Mouse (Mus musculus): ENCODE measurements around the gene Fntb. TPM values are rescaled to one million over a fixed set of nuclear protein-coding genes. Genes with fewer than 3 reads are reported as not detected.

Fntb gene
- polyA plus RNA-seq, 1 experiment from 2014 or later: 48.2 TPM

GRCm38 (mm10) chr12:76947487-76947886, 182.1 kb downstream of the Fntb start:
- H3K27ac ChIP-seq: no peak overlapping the region
- H3K9me3 ChIP-seq (replicated peaks): no peaks in the 10 kb centered on the region
- H3K4me3 ChIP-seq: no peak overlapping the region
- H3K4me1 ChIP-seq: peaks cover 7% of the 10 kb centered on the region
- DNase-seq (ENCODE audit: low spot score): no peak
- no peaks in the 10 kb centered on the region for H3K27me3 ChIP-seq (ENCODE audit: low read depth, poor library complexity, severe bottlenecking)
- 94% methylated on average over 3 of the region's 3 CpGs for WGBS
- peaks cover 99% of the 10 kb centered on the region for H3K36me3 ChIP-seq

GRCm38 (mm10) chr12:76948185-76948584, 182.8 kb downstream of the Fntb start:
- H3K4me3 ChIP-seq: no peak overlapping the region
- WGBS: 95% methylated on average over 2 of the region's 2 CpGs
- DNase-seq (ENCODE audit: low spot score): no peak
- H3K27ac ChIP-seq: no peak overlapping the region
- no peaks in the 10 kb centered on the region for H3K9me3 ChIP-seq (replicated peaks)
- peaks cover 99% of the 10 kb centered on the region for H3K36me3 ChIP-seq
- no peaks in the 10 kb centered on the region; the same call in 1 of the 2 replicates for H3K4me1 ChIP-seq
- no peaks in the 10 kb centered on the region for H3K27me3 ChIP-seq (ENCODE audit: low read depth, poor library complexity, severe bottlenecking)

- H3K27ac ChIP-seq: no peak overlapping the region
- WGBS: 90% methylated on average over 3 of the region's 3 CpGs
- peaks cover 99% of the 10 kb centered on the region for H3K36me3 ChIP-seq
- no peak for DNase-seq (ENCODE audit: low spot score)
- no peaks in the 10 kb centered on the region for H3K9me3 ChIP-seq (replicated peaks)
- no peaks in the 10 kb centered on the region for H3K4me1 ChIP-seq
- H3K27me3 ChIP-seq (ENCODE audit: low read depth, poor library complexity, severe bottlenecking): no peaks in the 10 kb centered on the region
- H3K4me3 ChIP-seq: no peak overlapping the region
Measured at GRCm38 (mm10) chr12:76948781-76949180, 183.4 kb downstream of the Fntb start.

- no peak for DNase-seq (ENCODE audit: low spot score)
- Histone ChIP-seq H3K27ac (no peak overlapping the region), H3K9me3 (replicated peaks) (no peaks in the 10 kb centered on the region), H3K36me3 (peaks cover 98% of the 10 kb centered on the region), H3K27me3 (ENCODE audit: low read depth, poor library complexity, severe bottlenecking) (no peaks in the 10 kb centered on the region), H3K4me1 (no peaks in the 10 kb centered on the region), H3K4me3 (no peak overlapping the region)
- 90% methylated on average over 5 of the region's 5 CpGs for WGBS
Measured at GRCm38 (mm10) chr12:76950330-76950729, 184.9 kb downstream of the Fntb start.

DNA sequence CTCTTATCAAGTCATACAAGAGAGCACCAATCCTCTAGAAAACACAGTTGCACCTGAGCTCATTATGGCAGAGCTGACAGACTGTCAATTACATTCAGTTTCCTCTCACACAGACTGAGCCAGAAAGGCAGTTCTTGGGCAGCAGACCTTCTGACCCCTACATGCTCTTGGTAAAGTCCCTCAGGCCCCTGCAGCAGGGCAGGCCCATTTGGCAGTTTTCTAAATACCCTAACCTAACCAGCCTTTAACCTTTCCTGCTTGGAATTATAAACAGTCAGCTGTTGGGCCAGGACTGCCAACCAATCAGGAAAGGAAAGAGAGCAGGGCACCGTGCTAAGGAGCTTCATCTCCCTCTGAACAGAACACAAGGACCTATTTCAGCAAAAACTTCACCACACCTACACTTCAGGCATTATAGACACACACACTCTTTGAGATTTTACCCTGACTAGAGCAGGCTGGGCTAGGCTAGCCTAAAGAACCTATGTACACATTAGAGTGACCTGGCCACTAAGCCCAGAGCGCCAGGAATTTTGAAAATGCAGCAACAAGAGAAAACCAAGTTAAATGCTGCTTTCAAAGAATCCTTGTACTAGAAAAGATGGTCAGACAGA, 188.5 kb downstream of the Fntb start:
- WGBS: 85% methylated on average over 2 of the region's 2 CpGs
- Histone ChIP-seq H3K4me3 (no peak overlapping the region), H3K27me3 (ENCODE audit: low read depth, poor library complexity, severe bottlenecking) (no peaks in the 10 kb centered on the region), H3K27ac (no peak overlapping the region), H3K9me3 (replicated peaks) (no peaks in the 10 kb centered on the region), H3K4me1 (no peaks in the 10 kb centered on the region), H3K36me3 (peaks cover 95% of the 10 kb centered on the region)
- DNase-seq (ENCODE audit: low spot score): no peak

DNA sequence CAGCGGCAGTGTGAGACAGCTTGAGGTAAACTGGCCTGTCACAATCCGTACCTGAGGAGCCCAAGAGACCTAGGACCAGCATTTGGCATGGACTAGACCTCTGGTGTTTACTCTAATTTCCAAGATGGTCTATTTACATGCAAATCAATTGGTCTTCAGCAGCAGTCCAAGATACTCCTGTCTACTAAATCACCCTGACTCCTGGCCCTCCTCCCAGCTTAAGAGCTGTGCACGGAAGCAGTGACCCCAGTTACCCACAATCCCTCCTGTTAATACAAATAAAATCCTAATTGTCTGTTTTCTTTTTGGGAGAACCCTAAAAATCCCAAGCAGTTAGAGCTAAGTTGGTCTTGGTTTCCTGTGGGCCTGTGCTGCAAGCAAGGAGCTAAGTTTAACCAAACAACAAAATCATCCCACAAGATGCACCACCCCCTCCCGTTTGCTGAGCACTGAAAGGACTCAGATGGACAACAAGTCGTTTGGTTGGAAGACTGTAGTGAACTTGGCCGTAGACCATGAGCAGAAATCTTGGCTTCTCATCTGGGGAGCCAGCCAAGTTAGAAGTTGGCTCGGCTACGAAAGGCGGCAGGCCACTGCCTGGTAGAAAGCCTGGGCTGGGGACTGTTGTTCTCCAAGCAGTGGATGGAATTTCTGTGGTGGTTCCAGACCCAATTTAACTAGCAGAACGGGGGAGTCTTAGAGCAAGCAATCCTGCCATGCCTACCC, 189.5 kb downstream of the Fntb start:
- Histone ChIP-seq H3K27me3 (ENCODE audit: low read depth, poor library complexity, severe bottlenecking) (no peaks in the 10 kb centered on the region), H3K36me3 (peaks cover 93% of the 10 kb centered on the region), H3K4me1 (no peaks in the 10 kb centered on the region), H3K27ac (no peak overlapping the region), H3K9me3 (replicated peaks) (no peaks in the 10 kb centered on the region), H3K4me3 (no peak overlapping the region)
- DNase-seq (ENCODE audit: low spot score): no peak
- 86% methylated on average over 10 of the region's 10 CpGs for WGBS

- Histone ChIP-seq H3K4me3 (no peak overlapping the region), H3K9me3 (replicated peaks) (no peaks in the 10 kb centered on the region), H3K36me3 (peaks cover 70% of the 10 kb centered on the region), H3K27ac (no peak overlapping the region), H3K27me3 (ENCODE audit: low read depth, poor library complexity, severe bottlenecking) (no peaks in the 10 kb centered on the region), H3K4me1 (peaks cover 9% of the 10 kb centered on the region)
- DNase-seq (ENCODE audit: low spot score): no peak
- WGBS: 91% methylated on average over 5 of the region's 5 CpGs
Measured at GRCm38 (mm10) chr12:76957688-76958087, 192.3 kb downstream of the Fntb start.

DNA sequence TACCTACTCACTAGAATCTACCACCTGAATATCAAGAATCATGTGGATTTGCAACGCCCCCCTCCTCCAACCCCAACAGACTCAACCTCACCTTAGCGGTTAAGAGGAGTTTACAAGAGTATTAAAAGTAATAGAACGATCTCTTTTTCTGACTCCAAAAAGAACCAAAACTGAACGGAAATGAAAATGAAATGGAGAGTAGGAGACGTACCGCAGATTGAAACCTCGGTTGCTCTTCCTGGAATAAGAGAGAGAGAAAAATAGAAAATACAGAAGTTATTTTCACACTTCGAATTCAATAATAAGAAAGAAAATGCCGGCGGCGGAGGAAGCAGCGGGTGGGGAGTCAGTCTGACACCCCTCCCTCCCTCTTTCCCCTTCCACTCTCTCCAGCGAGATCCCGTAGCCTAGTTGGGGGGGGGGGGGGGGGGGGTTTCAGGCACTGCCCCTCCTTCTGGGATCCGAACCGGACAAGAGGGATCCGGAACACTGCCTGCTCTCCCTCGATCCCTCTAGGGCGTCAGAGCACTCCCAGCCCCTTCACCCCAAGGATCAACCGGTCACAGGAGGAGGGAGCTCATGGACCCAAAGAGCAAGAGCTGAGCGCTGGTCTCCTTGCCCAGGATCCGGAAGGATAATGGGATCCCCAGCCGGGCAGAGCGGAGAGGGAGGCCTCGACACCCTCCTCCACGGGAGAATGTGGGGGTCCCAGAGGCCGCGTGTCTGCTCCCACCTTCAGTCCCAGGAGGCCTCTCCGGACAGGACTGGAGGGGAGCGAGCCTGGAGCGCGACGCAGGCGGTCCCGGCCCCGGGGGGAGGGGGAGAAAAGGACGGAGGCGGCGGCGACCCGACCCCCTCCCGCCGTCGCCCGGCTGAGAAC, 195.9 kb downstream of the Fntb start:
- H3K27ac ChIP-seq: peak overlapping the region; percentile 86
- peaks cover 35% of the 10 kb centered on the region for H3K36me3 ChIP-seq
- no peaks in the 10 kb centered on the region for H3K9me3 ChIP-seq (replicated peaks)
- peak overlapping the region; percentile 71 for H3K4me3 ChIP-seq
- WGBS: 6% methylated on average over 45 of the region's 45 CpGs
- peak; percentile 64 for DNase-seq (ENCODE audit: low spot score)
- H3K27me3 ChIP-seq (ENCODE audit: low read depth, poor library complexity, severe bottlenecking): no peaks in the 10 kb centered on the region
- peaks cover 21% of the 10 kb centered on the region for H3K4me1 ChIP-seq

DNA sequence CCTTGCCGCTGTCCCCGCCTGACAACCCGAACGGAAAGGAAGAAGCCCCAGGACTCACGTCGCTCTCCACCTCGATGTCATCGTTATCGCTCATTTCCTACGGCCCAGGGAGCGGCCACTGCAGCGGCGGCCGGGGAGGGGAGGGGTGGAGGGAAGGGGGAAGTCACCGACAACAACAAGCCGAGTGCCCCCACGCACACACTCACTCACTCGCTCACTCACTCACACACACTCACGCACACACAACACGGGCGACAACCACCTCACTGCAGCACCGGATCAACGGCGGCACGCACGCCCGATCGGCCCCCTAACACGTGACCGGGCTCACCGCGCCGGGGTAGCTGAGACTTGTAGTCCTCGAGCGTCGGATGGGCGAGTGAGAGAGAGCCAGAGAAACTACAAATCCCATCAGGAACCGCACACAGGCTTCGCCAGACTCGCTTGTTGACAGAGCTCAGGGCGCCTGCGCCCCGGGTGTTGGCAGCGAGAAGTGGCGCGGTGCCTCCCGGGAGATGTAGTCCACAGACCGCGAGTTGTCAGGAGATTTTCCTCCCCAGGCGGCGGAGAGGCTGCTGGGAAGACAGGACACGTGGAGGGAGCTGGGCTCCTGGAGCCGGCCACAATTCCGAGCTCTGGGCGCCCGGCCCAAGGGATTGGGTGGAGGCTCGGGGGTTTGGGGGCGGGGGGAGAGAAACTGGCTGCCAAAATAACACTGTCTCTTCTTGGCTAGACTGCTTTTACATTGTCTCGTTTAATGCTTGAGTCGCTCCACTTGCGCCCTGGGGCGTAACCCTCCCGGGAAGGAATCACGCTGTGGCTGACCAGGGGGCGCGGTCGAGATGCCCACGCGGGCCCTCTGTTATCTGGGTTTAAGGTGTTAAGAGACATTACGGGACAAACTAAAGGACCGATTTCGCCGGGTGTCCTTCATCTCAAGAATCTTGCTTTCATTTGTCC, 196.8 kb downstream of the Fntb start, which contains the start of gene Max:
Gene Max, minus strand, starts transcription at position 270 of the 960 bp plus-strand sequence.
- under 1% methylated on average over 73 of the region's 73 CpGs for WGBS
- H3K36me3 ChIP-seq: peaks cover 27% of the 10 kb centered on the region
- peak within 1 kb of the TSS; percentile 86 for H3K27ac ChIP-seq
- H3K4me1 ChIP-seq: peaks cover 24% of the 10 kb centered on the region
- H3K9me3 ChIP-seq (replicated peaks): no peaks in the 10 kb centered on the region
- H3K4me3 ChIP-seq: peak within 1 kb of the TSS; percentile 71
- H3K27me3 ChIP-seq (ENCODE audit: low read depth, poor library complexity, severe bottlenecking): no peaks in the 10 kb centered on the region
- peak; percentile 95 for DNase-seq (ENCODE audit: low spot score)

- no peak for DNase-seq (ENCODE audit: low spot score)
- H3K36me3 ChIP-seq: peaks cover 3% of the 10 kb centered on the region; the same call in 1 of the 2 replicates
- 24% methylated on average over 5 of the region's 5 CpGs for WGBS
- H3K4me1 ChIP-seq: peaks cover 24% of the 10 kb centered on the region
- H3K4me3 ChIP-seq: no peak overlapping the region
- H3K27me3 ChIP-seq (ENCODE audit: low read depth, poor library complexity, severe bottlenecking): no peaks in the 10 kb centered on the region
- no peaks in the 10 kb centered on the region for H3K9me3 ChIP-seq (replicated peaks)
- no peak overlapping the region for H3K27ac ChIP-seq
Measured at GRCm38 (mm10) chr12:76965089-76965488, 199.7 kb downstream of the Fntb start.

- Histone ChIP-seq H3K4me1 (peaks cover 20% of the 10 kb centered on the region), H3K36me3 (no peaks in the 10 kb centered on the region), H3K27ac (no peak overlapping the region), H3K9me3 (replicated peaks) (no peaks in the 10 kb centered on the region), H3K27me3 (ENCODE audit: low read depth, poor library complexity, severe bottlenecking) (no peaks in the 10 kb centered on the region), H3K4me3 (no peak overlapping the region)
- WGBS: 15% methylated on average over 4 of the region's 4 CpGs
- peak; percentile 32 for DNase-seq (ENCODE audit: low spot score)
Measured at GRCm38 (mm10) chr12:76965876-76966275, 200.5 kb downstream of the Fntb start.

Data from limb, embryonic 10.5 days (tissue).